Mouse (Mus musculus): ENCODE measurements around the gene Nipsnap1.

GRCm38 (mm10) chr11:4936243-4936642, 62.5 kb downstream of the Nipsnap1 start:
- TF ChIP-seq FOSL1 (IDR thresholded peaks at IDR 0.05; ENCODE audit: insufficient read depth, low read length, poor library complexity, severe bottlenecking) (no peak), CTCF (IDR thresholded peaks at IDR 0.05; ENCODE audit: control insufficient read depth, insufficient read depth, insufficient read length) (no peak), CEBPB (IDR thresholded peaks at IDR 0.05; ENCODE audit: low read depth) (no peak), MYOD1 (IDR thresholded peaks at IDR 0.05; ENCODE audit: control insufficient read depth, insufficient read length, low read depth) (no peak), MAX (IDR thresholded peaks at IDR 0.05) (no peak)

All from C2C12 (cell line).